In the genomic region with DNA sequence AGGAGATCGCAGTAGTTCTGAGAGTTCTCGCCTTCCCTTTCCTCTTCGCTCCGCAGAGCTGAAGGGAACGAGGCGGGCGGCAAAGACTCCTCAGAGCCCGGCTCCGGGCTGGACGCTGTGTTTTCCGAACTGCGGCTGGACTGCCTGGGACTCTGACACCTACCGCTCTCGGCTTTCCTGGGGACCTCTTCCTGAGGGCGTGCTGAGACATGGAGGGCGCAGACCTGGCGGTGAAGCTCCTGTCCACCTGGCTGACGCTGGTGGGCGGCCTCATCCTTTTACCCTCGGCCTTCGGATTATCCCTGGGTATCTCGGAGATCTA, we compare ENCODE assay signal across 8 mouse cellular contexts. TPM values are rescaled to one million over a fixed set of nuclear protein-coding genes. Genes with fewer than 3 reads are reported as not detected.
A peak's percentile ranks its signal among the peaks of the same experiment; 100 is the strongest.
DNase-seq lines count a peak whose midpoint lies in the region; ATAC-seq and TF ChIP-seq lines count a peak whose summit lies in the region.

No protein-coding gene starts in this region.

- no peak for TF ChIP-seq EP300 in heart, postnatal 0 days (IDR thresholded peaks at IDR 0.05; ENCODE audit: low read depth)
- no peak for TF ChIP-seq EP300 in ES-Bruce4 (IDR thresholded peaks at IDR 0.05; ENCODE audit: insufficient read depth, low read depth, low read length)
- no peak for TF ChIP-seq EP300 in liver, postnatal 0 days (IDR thresholded peaks at IDR 0.05; ENCODE audit: low read depth)

- H3K27me3 ChIP-seq in heart, postnatal 0 days (ENCODE audit: control insufficient read depth, insufficient read depth, low read length), result no peaks in the 10 kb centered on the region
- no peaks in the 10 kb centered on the region for H3K27me3 ChIP-seq in ES-Bruce4 (ENCODE audit: control insufficient read depth, insufficient read depth, low read length, poor library complexity, severe bottlenecking)
- peaks cover 39% of the 10 kb centered on the region for H3K27me3 ChIP-seq in forebrain, embryonic 15.5 days
- H3K27me3 ChIP-seq in liver, postnatal 0 days (ENCODE audit: insufficient read depth, low read length), result peaks cover 5% of the 10 kb centered on the region; the same call in 1 of the 2 replicates

- H3K4me1 ChIP-seq in heart, postnatal 0 days (ENCODE audit: control insufficient read depth, insufficient read depth), result no peaks in the 10 kb centered on the region; the same call in 1 of the 2 replicates
- H3K4me1 ChIP-seq in ES-Bruce4 (ENCODE audit: control insufficient read depth, insufficient read depth, low read length), result no peaks in the 10 kb centered on the region
- peaks cover 16% of the 10 kb centered on the region for H3K4me1 ChIP-seq in forebrain, embryonic 15.5 days
- H3K4me1 ChIP-seq in liver, postnatal 0 days (ENCODE audit: insufficient read depth), result peaks cover 11% of the 10 kb centered on the region; the same call in 1 of the 2 replicates

- no peak for TF ChIP-seq POLR2A in ES-Bruce4 (IDR thresholded peaks at IDR 0.05; ENCODE audit: insufficient read depth, low read length)

- H3K9me3 ChIP-seq in heart, postnatal 0 days (replicated peaks; ENCODE audit: control insufficient read depth, low read length), result peaks cover 8% of the 10 kb centered on the region; the same call in 1 of the 2 replicates
- no peaks in the 10 kb centered on the region; the same call in 1 of the 2 replicates for H3K9me3 ChIP-seq in ES-Bruce4 (replicated peaks; ENCODE audit: control insufficient read depth, insufficient read depth, low read length, poor library complexity, severe bottlenecking)
- H3K9me3 ChIP-seq in forebrain, embryonic 15.5 days, result no peaks in the 10 kb centered on the region
- no peaks in the 10 kb centered on the region for H3K9me3 ChIP-seq in liver, postnatal 0 days (ENCODE audit: low read length)

- H3K9ac ChIP-seq in heart, postnatal 0 days (replicated peaks; ENCODE audit: low read depth, low read length), result peak overlapping the region; percentile 80
- peak overlapping the region; percentile 52 for H3K9ac ChIP-seq in ES-Bruce4 (ENCODE audit: low read depth, poor library complexity, severe bottlenecking)
- peak overlapping the region; percentile 54 for H3K9ac ChIP-seq in forebrain, embryonic 15.5 days (replicated peaks)
- peak overlapping the region; percentile 79 for H3K9ac ChIP-seq in liver, postnatal 0 days (replicated peaks)

- DNase-seq in heart, postnatal 0 days (ENCODE audit: low spot score), result no peak
- DNase-seq in heart, postnatal 36 days, result no peak
- no peak for DNase-seq in liver, postnatal 0 days
- DNase-seq in gastrocnemius, postnatal 25 days, result no peak
- DNase-seq in thymus, postnatal 4 days, result no peak
- no peak for DNase-seq in adrenal gland, adult (ENCODE audit: inconsistent age in 2 of 2, low spot score in 1 of 2)

- ATAC-seq in heart, postnatal 0 days (ENCODE audit: insufficient read depth, low read depth), result no peak; the same call in 1 of the 2 replicates
- peak; percentile 46; the same call in 1 of the 2 replicates for ATAC-seq in forebrain, embryonic 15.5 days (replicated peaks)
- no peak; the same call in none of the 2 replicates for ATAC-seq in liver, postnatal 0 days

- peak overlapping the region; percentile 79 for H3K4me3 ChIP-seq in heart, postnatal 0 days (ENCODE audit: low read depth, low read length)
- H3K4me3 ChIP-seq in ES-Bruce4 (ENCODE audit: low read depth, low read length), result peak overlapping the region; percentile 75
- H3K4me3 ChIP-seq in forebrain, embryonic 15.5 days, result peak overlapping the region; percentile 52
- peak overlapping the region; percentile 67 for H3K4me3 ChIP-seq in liver, postnatal 0 days (ENCODE audit: low read depth, low read length)

- intact Hi-C loops in heart, postnatal 36 days (cut with DNase I), result loop anchor here (1.0 to 5.0 kb wide), 2 partner anchors 26 to 66 kb away; partner anchors contain the start of gene Abraxas1

- peak overlapping the region; percentile 75 for H3K4me2 ChIP-seq in heart, postnatal 0 days (ENCODE audit: low read depth, low read length)
- peak overlapping the region; percentile 97 for H3K4me2 ChIP-seq in forebrain, embryonic 15.5 days (replicated peaks)
- H3K4me2 ChIP-seq in liver, postnatal 0 days (ENCODE audit: low read depth, low read length), result peak overlapping the region; percentile 70

- peak overlapping the region; percentile 96 for H3K27ac ChIP-seq in heart, postnatal 0 days (ENCODE audit: low read depth)
- no peak overlapping the region for H3K27ac ChIP-seq in ES-Bruce4 (ENCODE audit: insufficient read depth, low read length)
- H3K27ac ChIP-seq in forebrain, embryonic 15.5 days (replicated peaks), result no peak overlapping the region
- H3K27ac ChIP-seq in liver, postnatal 0 days (ENCODE audit: low read depth), result peak overlapping the region; percentile 93

- no peak for TF ChIP-seq CTCF in heart, postnatal 0 days (IDR thresholded peaks at IDR 0.05; ENCODE audit: low read depth)
- no peak for TF ChIP-seq CTCF in ES-Bruce4 (IDR thresholded peaks at IDR 0.05; ENCODE audit: low read depth, low read length)
- no peak for TF ChIP-seq CTCF in liver, postnatal 0 days (IDR thresholded peaks at IDR 0.05; ENCODE audit: low read depth)

- H3K36me3 ChIP-seq in heart, postnatal 0 days (replicated peaks; ENCODE audit: control insufficient read depth, insufficient read depth, low read length), result no peaks in the 10 kb centered on the region
- no peaks in the 10 kb centered on the region for H3K36me3 ChIP-seq in ES-Bruce4 (ENCODE audit: control insufficient read depth, insufficient read depth, low read length, poor library complexity, severe bottlenecking)
- no peaks in the 10 kb centered on the region for H3K36me3 ChIP-seq in forebrain, embryonic 15.5 days
- no peaks in the 10 kb centered on the region for H3K36me3 ChIP-seq in liver, postnatal 0 days (replicated peaks; ENCODE audit: insufficient read depth, low read length)

- WGBS in heart, postnatal 0 days, result 0% methylated on average over 21 of the region's 22 CpGs
- under 1% methylated on average over 22 of the region's 22 CpGs for WGBS in forebrain, embryonic 15.5 days
- WGBS in liver, postnatal 0 days (ENCODE audit: insufficient replicate concordance), result 1% methylated on average over 20 of the region's 22 CpGs

RNA-seq across cellular contexts. Expression of gene Gpat3, which starts 1.0 kb away (rescaled TPM):
- total RNA-seq in heart, postnatal 0 days (2014; rRNA removed; ENCODE audit: low replicate concordance), result 13.5 and 21.0 TPM in 2 replicates
- 22.1 and 22.6 TPM in 2 replicates for polyA plus RNA-seq in heart, postnatal 0 days (2015; fragmentation: Nextera tagmentation; extraction: Ambion mirVana)
- 10 to 100 TPM; 21.6 to 27.8 TPM for total RNA-seq in heart, postnatal 36 days (2021)
- 8.2 and 11.8 TPM in 2 replicates for polyA plus RNA-seq in ES-Bruce4 (2011; ENCODE audit: insufficient read depth, insufficient read length, low read depth, missing spikeins)
- polyA plus RNA-seq in forebrain, embryonic 15.5 days (2015; fragmentation: Nextera tagmentation; extraction: Ambion mirVana), result 0.70 and 0.73 TPM in 2 replicates
- 12.2 and 21.2 TPM in 2 replicates for polyA plus RNA-seq in liver, postnatal 0 days (2015; fragmentation: Nextera tagmentation; extraction: Ambion mirVana)
- total RNA-seq in gastrocnemius, postnatal 25 days (2021), result 1 to 10 TPM; 4.9 to 7.0 TPM

RNA-seq across cellular contexts. Expression of gene Abraxas1, which starts 25.8 kb away (rescaled TPM):
- 16.7 and 19.5 TPM in 2 replicates for total RNA-seq in heart, postnatal 0 days (2014; rRNA removed; ENCODE audit: low replicate concordance)
- 26.8 and 28.9 TPM in 2 replicates for polyA plus RNA-seq in heart, postnatal 0 days (2015; fragmentation: Nextera tagmentation; extraction: Ambion mirVana)
- total RNA-seq in heart, postnatal 36 days (2021), result 10 to 100 TPM; 11.0 to 13.2 TPM
- 32.9 and 37.4 TPM in 2 replicates for polyA plus RNA-seq in ES-Bruce4 (2011; ENCODE audit: insufficient read depth, insufficient read length, low read depth, missing spikeins)
- polyA plus RNA-seq in forebrain, embryonic 15.5 days (2015; fragmentation: Nextera tagmentation; extraction: Ambion mirVana), result 16.4 TPM in 2 replicates
- 11.4 and 11.8 TPM in 2 replicates for polyA plus RNA-seq in liver, postnatal 0 days (2015; fragmentation: Nextera tagmentation; extraction: Ambion mirVana)
- total RNA-seq in gastrocnemius, postnatal 25 days (2021), result 1 to 10 TPM; 4.5 to 5.2 TPM

RNA-seq across cellular contexts. Expression of gene Mrps18c, which starts 48.1 kb away (rescaled TPM):
- 25.1 and 57.1 TPM in 2 replicates for total RNA-seq in heart, postnatal 0 days (2014; rRNA removed; ENCODE audit: low replicate concordance)
- polyA plus RNA-seq in heart, postnatal 0 days (2015; fragmentation: Nextera tagmentation; extraction: Ambion mirVana), result 195 and 202 TPM in 2 replicates
- 10 to 100 TPM; 81.3 to 84.8 TPM for total RNA-seq in heart, postnatal 36 days (2021)
- polyA plus RNA-seq in ES-Bruce4 (2011; ENCODE audit: insufficient read depth, insufficient read length, low read depth, missing spikeins), result 79.1 and 93.6 TPM in 2 replicates
- polyA plus RNA-seq in forebrain, embryonic 15.5 days (2015; fragmentation: Nextera tagmentation; extraction: Ambion mirVana), result 151 and 152 TPM in 2 replicates
- 126 and 127 TPM in 2 replicates for polyA plus RNA-seq in liver, postnatal 0 days (2015; fragmentation: Nextera tagmentation; extraction: Ambion mirVana)
- total RNA-seq in gastrocnemius, postnatal 25 days (2021), result 10 to 100 TPM; 65.7 to 67.6 TPM

RNA-seq across cellular contexts. Expression of gene Helq, which starts 48.2 kb away (rescaled TPM):
- 0.42 and 4.4 TPM in 2 replicates for total RNA-seq in heart, postnatal 0 days (2014; rRNA removed; ENCODE audit: low replicate concordance)
- 3.9 and 4.0 TPM in 2 replicates for polyA plus RNA-seq in heart, postnatal 0 days (2015; fragmentation: Nextera tagmentation; extraction: Ambion mirVana)
- total RNA-seq in heart, postnatal 36 days (2021), result 1 to 10 TPM; 2.1 to 3.6 TPM
- polyA plus RNA-seq in ES-Bruce4 (2011; ENCODE audit: insufficient read depth, insufficient read length, low read depth, missing spikeins), result 27.2 and 37.6 TPM in 2 replicates
- 20.8 and 21.3 TPM in 2 replicates for polyA plus RNA-seq in forebrain, embryonic 15.5 days (2015; fragmentation: Nextera tagmentation; extraction: Ambion mirVana)
- polyA plus RNA-seq in liver, postnatal 0 days (2015; fragmentation: Nextera tagmentation; extraction: Ambion mirVana), result 4.0 and 5.6 TPM in 2 replicates
- total RNA-seq in gastrocnemius, postnatal 25 days (2021), result 1 to 10 TPM; 6.1 to 6.3 TPM

Comparison
In these comparisons a context has a peak if more than half of its experiments do, and no peak if none do; other contexts are left out.
1. H3K27ac ChIP-seq: peak in heart, postnatal 0 days (single experiment) and liver, postnatal 0 days (single experiment); none in ES-Bruce4 (single experiment) and forebrain, embryonic 15.5 days (single experiment).
2. Peak in every context shown above with its lines, with median percentiles within 50 percentile points of each other: H3K4me2 ChIP-seq, H3K4me3 ChIP-seq and H3K9ac ChIP-seq.